15 mouse cellular contexts compared by ENCODE assay signal in genomic region chr5:67025095-67025494, GRCm38 (mm10).
DNase-seq lines count a peak whose midpoint lies in the region; ATAC-seq and TF ChIP-seq lines count a peak whose summit lies in the region.
"Had no signal": no experiment of that assay in that cellular context is flagged by ENCODE, and none has a peak within 500 bp of the region (broad histone marks: within the 10 kb centered on the region; RNA-seq: fewer than 3 reads in every experiment).

No protein-coding gene starts in this region.

- no peak for DNase-seq in gastrocnemius, adult 2 months
- no peak for DNase-seq in gastrocnemius, postnatal 36 days
- DNase-seq in ovary, postnatal 36 days (ENCODE audit: low spot score) = peak; percentile 12
- DNase-seq in ovary, postnatal 10 days (ENCODE audit: low spot score) = no peak
- DNase-seq in limb, embryonic 14.5 days (ENCODE audit: low spot score) = no peak
- no peak for DNase-seq in spleen, postnatal 36 days (ENCODE audit: low spot score in 2 of 2)
- no peak for DNase-seq in thymus, postnatal 0 days (ENCODE audit: low spot score)
- DNase-seq: adrenal gland, adult 2 months; B cell, adult 2 months; liver, embryonic 13.5 days; thymus, postnatal 14 days had no signal

- H3K4me1 ChIP-seq in limb, embryonic 14.5 days (ENCODE audit: control insufficient read depth, insufficient read depth, low read length) = peaks cover 12% of the 10 kb centered on the region
- no peaks in the 10 kb centered on the region for H3K4me1 ChIP-seq in intestine, postnatal 0 days (replicated peaks; ENCODE audit: control insufficient read depth, insufficient read depth, low read length)
- H3K4me1 ChIP-seq: liver, embryonic 13.5 days had no signal

- no peak for TF ChIP-seq POLR2A in limb, embryonic 14.5 days (IDR thresholded peaks at IDR 0.05; ENCODE audit: borderline replicate concordance, extremely low read depth, insufficient read depth, insufficient read length)

- no peaks in the 10 kb centered on the region for H3K27me3 ChIP-seq in limb, embryonic 14.5 days (ENCODE audit: control insufficient read depth, insufficient read depth, low read length)
- no peaks in the 10 kb centered on the region for H3K27me3 ChIP-seq in intestine, postnatal 0 days (replicated peaks; ENCODE audit: control insufficient read depth, insufficient read depth, low read length)
- H3K27me3 ChIP-seq: hindbrain, embryonic 12.5 days; liver, embryonic 13.5 days; midbrain, embryonic 13.5 days; neural tube, embryonic 15.5 days had no signal

- intact Hi-C loops in gastrocnemius, adult 2 months (cut with DNase I) = no loop called here
- intact Hi-C loops in gastrocnemius, postnatal 36 days (cut with DNase I) = no loop called here

- WGBS in limb, embryonic 14.5 days = 70% methylated on average over 8 of the region's 8 CpGs
- 67% methylated on average over 8 of the region's 8 CpGs for WGBS in intestine, postnatal 0 days

- no peak for TF ChIP-seq CTCF in gastrocnemius, adult 2 months (IDR thresholded peaks at IDR 0.05)
- TF ChIP-seq CTCF in intestine, postnatal 0 days (IDR thresholded peaks at IDR 0.05; ENCODE audit: low read depth) = no peak

- no peak overlapping the region for H3K4me2 ChIP-seq in limb, embryonic 14.5 days (replicated peaks; ENCODE audit: low read depth, low read length, severe bottlenecking)
- H3K4me2 ChIP-seq in intestine, postnatal 0 days (replicated peaks; ENCODE audit: low read depth) = no peak overlapping the region
- H3K4me2 ChIP-seq: hindbrain, embryonic 12.5 days; liver, embryonic 13.5 days; midbrain, embryonic 13.5 days; neural tube, embryonic 15.5 days had no signal

- no peak overlapping the region for H3K9ac ChIP-seq in limb, embryonic 14.5 days (ENCODE audit: low read depth, low read length, severe bottlenecking)
- H3K9ac ChIP-seq in intestine, postnatal 0 days (ENCODE audit: low read depth, low read length) = no peak overlapping the region
- H3K9ac ChIP-seq: hindbrain, embryonic 12.5 days; liver, embryonic 13.5 days; midbrain, embryonic 13.5 days; neural tube, embryonic 15.5 days had no signal

- H3K27ac ChIP-seq in gastrocnemius, adult 2 months = 0 out of 2 replicates have a peak overlapping the region, but pooled peaks have one; percentile 12
- peak overlapping the region; percentile 44; the same call in 1 of the 2 replicates for H3K27ac ChIP-seq in limb, embryonic 14.5 days (replicated peaks; ENCODE audit: low read depth, low read length)
- H3K27ac ChIP-seq in intestine, postnatal 0 days (ENCODE audit: low read depth, low read length) = no peak overlapping the region
- H3K27ac ChIP-seq: hindbrain, embryonic 12.5 days; liver, embryonic 13.5 days; midbrain, embryonic 13.5 days; neural tube, embryonic 15.5 days had no signal

- H3K9me3 ChIP-seq in limb, embryonic 14.5 days (ENCODE audit: control insufficient read depth, low read length) = no peaks in the 10 kb centered on the region
- no peaks in the 10 kb centered on the region for H3K9me3 ChIP-seq in intestine, postnatal 0 days (ENCODE audit: control insufficient read depth)
- H3K9me3 ChIP-seq: hindbrain, embryonic 12.5 days; liver, embryonic 13.5 days; midbrain, embryonic 13.5 days; neural tube, embryonic 15.5 days had no signal

- no peak for ATAC-seq in limb, embryonic 14.5 days (ENCODE audit: low FRiP score, low read depth)
- no peak for ATAC-seq in intestine, postnatal 0 days
- ATAC-seq: midbrain, embryonic 13.5 days had no signal

- peaks cover 45% of the 10 kb centered on the region for H3K36me3 ChIP-seq in limb, embryonic 14.5 days (ENCODE audit: control insufficient read depth, insufficient read depth, low read length)
- no peaks in the 10 kb centered on the region for H3K36me3 ChIP-seq in intestine, postnatal 0 days (ENCODE audit: control insufficient read depth, insufficient read depth)
- H3K36me3 ChIP-seq: liver, embryonic 13.5 days had no signal

- H3K4me3 ChIP-seq in gastrocnemius, adult 2 months = no peak overlapping the region
- no peak overlapping the region for H3K4me3 ChIP-seq in limb, embryonic 14.5 days (replicated peaks; ENCODE audit: low read length)
- H3K4me3 ChIP-seq in intestine, postnatal 0 days (ENCODE audit: low read depth, low read length) = no peak overlapping the region
- H3K4me3 ChIP-seq: hindbrain, embryonic 12.5 days; liver, embryonic 13.5 days; midbrain, embryonic 13.5 days; neural tube, embryonic 15.5 days had no signal
